Mouse (Mus musculus) cerebellum, adult 2 months (tissue): ENCODE measurements around the gene Hoxa5. TPM values are rescaled to one million over a fixed set of nuclear protein-coding genes. Genes with fewer than 3 reads are reported as not detected.

ENCODE experiments used
- DNase-seq, 2 experiments: peaks; one replicate each; pipeline ENCODE4 v3.0.0; 2021
- H3K27ac ChIP-seq: fragments of 200-500 bp; 2 replicates; pipeline ENCODE4 v1.5.1; 2012; ENCODE audit warnings: low read length, control low read depth, inconsistent platforms; ENCODE audit not compliant: insufficient read depth
- H3K27me3 ChIP-seq: fragments of 200-500 bp; 2 replicates; pipeline ENCODE4 v1.6.1; 2012; ENCODE audit warnings: inconsistent platforms, mild to moderate bottlenecking, low read length, moderate library complexity; ENCODE audit not compliant: control insufficient read depth, insufficient read depth
- H3K4me1 ChIP-seq: fragments of 200-500 bp; 2 replicates; pipeline ENCODE4 v1.6.1; 2011; ENCODE audit warnings: low read length; ENCODE audit not compliant: control insufficient read depth, insufficient read depth
- H3K4me3 ChIP-seq: fragments of 200-500 bp; replicated peaks from 2 replicates; pipeline ENCODE3; 2011; ENCODE audit warnings: mild to moderate bottlenecking, low read depth, low read length, control low read depth; ENCODE audit not compliant: insufficient read depth
- CTCF ChIP-seq: fragments of 200-500 bp; IDR thresholded peaks from 2 replicates; pipeline ENCODE4 v1.5.1; 2011; ENCODE audit warnings: low read depth, mild to moderate bottlenecking, control low read depth, low read length, moderate library complexity, borderline replicate concordance; ENCODE audit not compliant: insufficient read depth
- POLR2A ChIP-seq: fragments of 200-500 bp; IDR thresholded peaks from 2 replicates; pipeline ENCODE4 v1.6.1; 2011; ENCODE audit warnings: low read length, control low read depth, borderline replicate concordance; ENCODE audit not compliant: insufficient read depth
- WGBS: fragments of 180-500 bp; shearing (Covaris S2); methylation state at CpG from one replicate; pipeline ENCODE4 v1.1.7; 2018; 5-methylcytosine and 5-hydroxymethylcytosine counted together
- polyA plus RNA-seq: library from polyadenylated mRNA; depleted of rRNA; stranded (reverse); fragments of >200 nt; gene quantifications from 2 replicates; pipeline ENCODE4 v1.2.3, GENCODE M21; 2012

The Hoxa5 gene
- polyA plus RNA-seq, 1 experiment = 4.6 TPM

DNA sequence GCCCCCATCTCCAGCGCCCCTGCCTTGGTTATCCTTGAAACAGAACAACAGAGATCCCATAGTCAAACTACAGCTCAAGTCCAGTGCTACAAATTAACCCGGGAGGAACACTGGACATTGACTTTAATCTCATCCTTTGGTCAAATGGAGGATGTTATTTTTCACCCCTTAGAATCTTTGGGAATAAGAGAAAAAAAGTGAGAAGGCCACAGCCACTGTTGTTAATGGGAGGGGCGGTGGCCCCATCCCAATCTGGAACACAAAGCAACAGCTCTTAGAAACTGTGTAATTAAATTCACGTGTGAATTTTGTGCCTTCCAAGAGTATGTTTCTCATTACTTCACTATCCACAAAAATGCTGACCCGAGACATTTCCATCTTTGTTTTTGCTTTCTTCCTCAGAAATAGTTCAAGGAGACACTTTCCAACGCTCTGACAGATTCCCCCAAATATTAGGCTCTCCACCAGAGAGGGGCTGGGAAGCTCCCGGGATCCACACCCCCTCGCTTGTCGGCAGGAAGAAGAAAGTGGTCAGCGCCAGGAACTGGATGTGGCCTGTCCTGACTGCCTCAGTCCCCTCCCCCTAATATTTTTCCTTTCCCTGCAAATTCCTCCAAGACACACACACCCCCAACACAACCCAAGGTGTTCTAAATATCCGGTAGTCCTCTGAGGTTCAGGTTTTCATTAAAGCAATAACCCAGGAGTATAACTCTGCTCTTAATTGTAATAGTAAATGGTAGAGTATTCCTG, 23.3 kb upstream of the Hoxa5 start:
- no peak for TF ChIP-seq CTCF
- TF ChIP-seq POLR2A = no peak
- peaks cover 11% of the 10 kb centered on the region; the same call in 1 of the 2 replicates for H3K27me3 ChIP-seq
- WGBS = 5% methylated on average over 11 of the region's 11 CpGs
- no peak overlapping the region for H3K4me3 ChIP-seq
- DNase-seq = no peak
- no peak overlapping the region for H3K27ac ChIP-seq
- no peaks in the 10 kb centered on the region for H3K4me1 ChIP-seq

DNA sequence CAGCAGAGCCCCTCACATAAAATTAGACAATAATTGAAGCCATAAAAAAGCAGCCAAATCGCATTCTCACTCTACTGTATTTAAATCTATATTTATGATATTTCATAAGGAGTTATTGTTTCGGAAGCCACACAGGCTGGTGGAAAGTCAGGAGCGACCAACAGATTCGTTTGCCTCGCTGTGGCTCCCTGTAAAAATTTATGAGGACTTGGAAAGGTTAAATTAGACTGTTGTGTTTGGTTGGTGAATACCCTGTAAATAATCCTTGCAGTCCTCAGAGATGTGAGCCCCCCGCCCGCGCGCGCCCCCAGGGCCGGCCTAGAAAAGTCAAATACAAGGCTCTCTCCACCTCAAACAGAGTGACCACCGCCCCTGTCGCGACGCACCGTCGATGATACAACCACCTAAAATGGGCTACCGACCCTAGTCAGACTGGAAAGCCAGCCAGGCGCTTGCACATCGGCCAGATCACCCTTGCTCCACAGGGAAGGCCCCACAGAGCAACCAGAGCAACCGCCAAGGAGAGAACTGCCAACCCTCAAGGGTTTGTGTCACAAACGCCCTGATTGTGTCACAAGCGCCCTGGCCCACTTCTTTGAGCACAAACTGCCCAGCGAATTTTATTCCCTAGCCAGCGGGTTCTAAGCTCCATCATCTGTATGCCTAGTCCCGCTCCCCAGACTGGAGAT, 22.3 kb upstream of the Hoxa5 start:
- WGBS = 3% methylated on average over 26 of the region's 26 CpGs
- peaks cover 8% of the 10 kb centered on the region; the same call in 1 of the 2 replicates for H3K27me3 ChIP-seq

DNA sequence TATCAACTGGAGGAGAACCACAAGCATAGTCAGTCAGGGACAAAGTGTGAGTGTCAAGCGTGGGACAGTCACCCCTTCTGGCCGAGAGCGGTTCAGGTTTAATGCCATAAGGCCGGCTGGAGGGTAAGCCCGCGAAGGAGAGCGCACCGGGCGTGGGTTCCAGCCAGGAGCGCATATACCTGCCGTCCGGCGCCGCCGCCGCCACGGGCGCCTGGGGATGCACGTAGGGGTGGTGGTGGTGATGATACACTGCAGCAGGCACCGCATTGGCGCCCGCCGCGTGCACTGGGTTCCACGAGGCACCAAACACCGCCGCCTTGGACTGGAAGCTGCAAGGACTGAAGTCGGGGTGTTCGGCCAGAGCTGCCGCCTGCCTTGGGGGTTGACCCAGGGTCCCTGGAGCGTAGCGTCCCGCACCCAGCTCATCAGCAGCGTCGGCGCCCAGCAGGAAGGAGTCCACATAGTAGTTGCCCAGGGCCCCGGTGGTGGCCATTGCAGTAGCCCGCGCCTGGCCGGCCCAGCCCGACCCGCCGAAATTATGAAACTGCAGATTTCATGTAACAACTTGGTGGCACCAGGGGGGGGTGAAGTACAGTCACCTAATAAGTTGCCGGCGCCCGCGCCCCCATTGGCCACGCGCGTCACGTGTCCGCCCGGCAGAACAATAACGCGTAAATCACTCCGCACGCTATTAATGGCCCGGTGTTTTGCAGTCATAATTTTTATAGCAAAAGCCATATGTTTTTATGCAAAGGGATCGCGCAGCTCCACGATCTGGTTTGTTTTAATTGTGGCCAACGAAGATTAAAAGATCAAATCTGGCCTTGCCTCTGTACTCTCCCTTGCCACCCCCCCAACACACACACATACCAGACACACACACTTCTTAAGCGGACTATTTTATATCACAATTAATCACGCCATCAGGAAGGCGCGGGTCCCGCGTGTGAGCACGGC, 21.5 kb upstream of the Hoxa5 start:
- Histone ChIP-seq H3K27ac (no peak overlapping the region), H3K4me1 (no peaks in the 10 kb centered on the region), H3K4me3 (no peak overlapping the region), H3K27me3 (peaks cover 8% of the 10 kb centered on the region; the same call in 1 of the 2 replicates)
- TF ChIP-seq POLR2A (no peak), CTCF (no peak)
- WGBS = 4% methylated on average over 69 of the region's 69 CpGs
- no peak for DNase-seq

More for the DNA sequence above, 22.3 kb upstream of the Hoxa5 start:
- no peak for TF ChIP-seq CTCF
- TF ChIP-seq POLR2A = no peak
- no peaks in the 10 kb centered on the region for H3K4me1 ChIP-seq
- DNase-seq = no peak
- no peak overlapping the region for H3K27ac ChIP-seq
- H3K4me3 ChIP-seq = no peak overlapping the region

DNA sequence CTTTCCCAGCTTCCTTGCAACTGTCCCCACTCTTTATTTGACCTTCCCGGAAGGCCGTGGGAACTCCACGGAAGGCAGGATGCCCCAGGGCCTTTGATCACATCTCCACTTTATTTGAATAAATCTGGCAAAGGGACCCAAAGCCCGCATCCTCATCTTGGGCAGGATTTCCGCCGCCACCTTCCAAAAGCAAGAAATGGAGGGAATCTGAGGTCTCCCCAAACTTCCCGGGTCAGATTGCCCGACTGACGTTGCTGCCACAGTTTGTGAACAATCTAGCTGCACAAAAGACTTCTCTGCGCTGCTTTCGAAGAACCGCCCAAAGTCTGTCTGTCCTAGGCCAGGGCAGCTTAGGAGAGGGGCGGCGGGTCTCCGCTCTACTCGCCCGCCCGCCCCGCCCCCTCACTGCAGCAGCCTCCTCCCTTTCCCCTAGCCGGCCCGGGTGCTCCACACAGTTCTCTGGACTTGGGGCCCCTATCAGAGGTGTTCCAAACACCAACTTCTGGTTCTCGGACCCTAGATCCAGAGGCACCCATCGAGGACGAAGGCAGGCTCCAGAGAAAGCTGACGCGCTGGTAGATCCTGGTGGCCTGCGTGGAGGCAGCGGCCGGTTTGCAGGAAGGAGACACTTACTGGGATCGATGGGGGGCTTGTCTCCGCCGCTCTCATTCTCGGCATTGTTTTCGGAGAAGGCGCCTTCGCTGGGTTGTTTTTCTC, 20.7 kb upstream of the Hoxa5 start:
- Histone ChIP-seq H3K4me3 (no peak overlapping the region), H3K27ac (no peak overlapping the region), H3K27me3 (peaks cover 4% of the 10 kb centered on the region; the same call in 1 of the 2 replicates), H3K4me1 (no peaks in the 10 kb centered on the region)
- no peak for TF ChIP-seq POLR2A
- TF ChIP-seq CTCF = no peak
- WGBS = 2% methylated on average over 36 of the region's 36 CpGs
- no peak for DNase-seq

DNA sequence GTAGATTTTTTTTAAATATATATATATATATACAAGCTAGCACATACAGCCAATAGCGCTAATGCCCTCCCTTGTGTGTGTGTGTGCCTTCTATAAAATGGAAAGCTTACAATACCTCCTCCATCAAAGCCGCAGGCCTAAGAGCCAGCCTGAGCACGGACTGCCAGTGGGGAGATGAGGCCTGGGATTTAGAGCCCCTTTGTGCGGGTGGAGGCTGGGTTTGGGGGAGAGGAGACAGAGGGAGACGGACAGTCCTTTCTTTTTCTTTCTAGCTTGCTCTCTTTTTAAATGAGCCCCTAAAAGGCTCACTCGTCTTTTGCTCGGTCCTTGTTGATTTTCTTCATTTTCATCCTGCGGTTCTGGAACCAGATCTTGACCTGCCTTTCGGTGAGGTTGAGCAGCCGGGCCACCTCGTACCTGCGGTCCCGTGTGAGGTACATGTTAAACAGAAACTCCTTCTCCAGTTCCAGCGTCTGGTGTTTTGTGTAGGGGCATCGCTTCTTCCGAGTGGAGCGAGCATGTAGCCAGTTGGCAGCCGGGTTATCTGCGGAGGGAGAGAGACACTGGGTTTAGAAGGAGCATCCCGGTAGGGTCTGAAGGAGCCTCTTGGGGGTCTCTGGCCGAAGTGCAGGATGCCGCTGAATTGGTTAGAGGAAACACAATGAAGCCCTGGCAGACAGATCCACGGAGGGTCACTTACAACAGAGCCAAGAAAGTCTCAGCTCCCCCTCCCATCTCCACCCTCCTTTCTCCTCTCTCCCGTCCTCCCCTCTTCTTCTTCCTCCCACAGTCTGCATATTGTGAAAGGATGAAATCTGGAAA, 19.8 kb upstream of the Hoxa5 start:
- 5% methylated on average over 24 of the region's 24 CpGs for WGBS
- no peak overlapping the region for H3K27ac ChIP-seq
- no peaks in the 10 kb centered on the region for H3K4me1 ChIP-seq
- TF ChIP-seq CTCF = no peak
- TF ChIP-seq POLR2A = no peak
- H3K4me3 ChIP-seq = no peak overlapping the region
- DNase-seq = no peak
- peaks cover 4% of the 10 kb centered on the region; the same call in 1 of the 2 replicates for H3K27me3 ChIP-seq

DNA sequence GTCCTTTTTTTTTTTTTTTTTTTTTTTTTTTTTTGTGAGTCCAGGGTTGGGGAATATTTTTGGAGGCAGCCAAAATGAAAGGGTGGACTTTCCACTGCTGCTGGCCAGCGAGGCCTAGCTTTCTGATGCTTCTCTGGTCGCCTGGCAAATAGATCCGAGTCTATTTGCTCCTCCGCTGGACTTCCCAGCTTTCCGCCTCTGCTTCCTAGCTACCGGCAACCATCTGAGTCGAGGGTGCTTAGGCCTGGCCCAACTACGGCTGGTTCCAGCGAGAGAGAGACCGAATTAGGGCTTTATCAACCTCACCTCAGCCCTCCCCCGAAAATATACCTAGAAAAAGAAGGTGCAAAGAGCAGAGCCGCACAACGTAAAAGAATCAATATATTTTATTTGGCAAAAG, 18.3 kb upstream of the Hoxa5 start:
- 42% methylated on average over 13 of the region's 13 CpGs for WGBS
- no peak overlapping the region for H3K27ac ChIP-seq
- no peaks in the 10 kb centered on the region for H3K4me1 ChIP-seq
- peaks cover 4% of the 10 kb centered on the region; the same call in 1 of the 2 replicates for H3K27me3 ChIP-seq
- TF ChIP-seq POLR2A (no peak), CTCF (no peak)
- DNase-seq = no peak
- H3K4me3 ChIP-seq = no peak overlapping the region
